Mouse (Mus musculus) cerebellum, postnatal 36 days (tissue): ENCODE results near the gene Slc29a4.

Experiments used
- DNase-seq, 2 experiments: peaks; one replicate each; pipeline ENCODE4 v3.0.0; 2021 to 2022; ENCODE audit warnings: mixed read lengths in 2 of 2

Slc29a4 gene

DNA sequence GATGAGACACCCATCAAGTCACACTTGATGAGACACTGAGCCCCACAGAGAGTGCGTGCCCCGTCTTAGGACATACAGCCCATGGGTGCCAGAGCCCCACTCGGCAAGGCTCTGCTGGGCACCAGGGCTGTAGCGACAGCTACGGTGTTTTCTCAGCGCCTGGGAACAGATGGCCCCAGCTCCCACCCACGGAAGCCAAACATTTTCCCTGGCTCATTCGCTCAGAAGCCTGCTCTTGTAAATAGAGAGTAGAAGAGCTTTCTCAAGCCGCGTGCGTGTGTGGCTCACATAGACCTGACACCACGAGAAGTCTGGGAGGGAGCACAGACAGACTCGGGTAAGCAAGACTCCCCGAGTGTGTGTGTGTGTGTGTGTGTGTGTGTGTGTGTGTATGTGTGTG lies at the start of gene Slc29a4:
TSS of gene Slc29a4 (plus strand) at position 265 of the 400 bp plus-strand sequence.
- DNase-seq, result peak; percentile 80 to 82

DNA sequence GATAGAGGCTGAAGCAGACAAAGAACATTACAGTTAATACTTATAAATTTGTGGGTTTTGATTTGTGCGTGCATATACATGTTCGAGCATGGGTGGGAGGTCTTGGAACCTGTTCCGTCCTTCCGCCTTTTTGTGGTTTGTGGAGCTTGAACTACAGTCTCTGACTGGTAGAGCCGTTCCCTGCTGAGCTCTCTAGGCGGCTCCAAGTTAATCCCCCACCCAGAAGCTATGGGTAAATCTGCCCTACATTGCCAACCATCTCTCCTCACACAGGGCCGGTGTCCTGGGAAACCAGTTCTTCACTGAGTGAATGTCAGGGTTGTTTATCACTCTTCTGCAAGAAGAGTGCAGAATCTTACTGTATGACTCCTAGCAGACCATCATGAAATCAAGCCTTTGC lies 44.1 kb upstream of the Slc29a4 start:
- no peak for DNase-seq

DNA sequence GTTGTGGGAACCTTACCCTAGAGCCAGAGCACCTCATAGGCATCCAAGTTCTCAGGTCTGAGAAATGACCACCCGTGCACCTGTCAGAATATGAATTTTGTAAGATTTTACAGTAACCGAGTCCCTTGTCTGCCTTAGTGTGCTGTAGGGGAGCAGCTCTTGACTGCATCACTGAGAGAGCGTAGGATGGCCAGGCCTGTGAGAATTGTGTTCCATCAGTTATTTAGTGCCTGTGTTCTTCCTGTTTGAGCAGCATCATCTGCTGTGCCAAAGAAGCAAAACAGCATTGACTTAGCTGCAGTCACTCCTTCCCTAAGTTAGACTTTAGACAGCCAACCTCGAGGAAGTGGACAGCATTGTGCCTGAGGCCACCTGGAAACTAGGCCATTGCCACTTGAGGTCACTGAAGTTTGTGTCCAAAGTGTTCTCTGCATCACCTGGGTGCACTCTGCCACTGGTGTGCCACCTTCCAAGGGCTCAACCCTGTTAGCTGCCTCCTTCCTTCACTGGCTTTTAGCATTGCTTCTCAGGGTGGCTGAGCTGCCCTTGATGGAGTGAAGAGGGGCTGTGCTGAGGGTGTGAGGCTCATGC lies 42.8 kb upstream of the Slc29a4 start:
- DNase-seq, result no peak

DNA sequence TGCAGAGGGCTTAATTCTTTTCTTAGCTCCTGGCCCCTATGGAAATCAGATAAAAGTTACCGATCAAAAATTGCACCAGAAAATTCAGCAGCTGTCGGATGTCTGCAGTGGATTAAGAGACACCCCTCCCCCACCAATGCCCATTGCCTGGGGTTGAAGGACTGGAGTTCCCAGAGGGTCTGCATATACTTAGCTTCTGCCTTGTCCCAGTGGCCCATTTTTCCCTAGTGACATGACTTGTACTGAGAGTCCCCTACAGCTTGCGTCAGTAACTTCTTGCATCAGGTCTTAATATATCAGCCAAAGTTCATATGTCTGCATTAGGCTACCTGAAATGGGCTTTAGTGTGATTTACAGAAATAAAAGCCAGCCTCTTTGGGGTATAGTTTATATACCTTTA lies 41.9 kb upstream of the Slc29a4 start:
- no peak for DNase-seq

DNA sequence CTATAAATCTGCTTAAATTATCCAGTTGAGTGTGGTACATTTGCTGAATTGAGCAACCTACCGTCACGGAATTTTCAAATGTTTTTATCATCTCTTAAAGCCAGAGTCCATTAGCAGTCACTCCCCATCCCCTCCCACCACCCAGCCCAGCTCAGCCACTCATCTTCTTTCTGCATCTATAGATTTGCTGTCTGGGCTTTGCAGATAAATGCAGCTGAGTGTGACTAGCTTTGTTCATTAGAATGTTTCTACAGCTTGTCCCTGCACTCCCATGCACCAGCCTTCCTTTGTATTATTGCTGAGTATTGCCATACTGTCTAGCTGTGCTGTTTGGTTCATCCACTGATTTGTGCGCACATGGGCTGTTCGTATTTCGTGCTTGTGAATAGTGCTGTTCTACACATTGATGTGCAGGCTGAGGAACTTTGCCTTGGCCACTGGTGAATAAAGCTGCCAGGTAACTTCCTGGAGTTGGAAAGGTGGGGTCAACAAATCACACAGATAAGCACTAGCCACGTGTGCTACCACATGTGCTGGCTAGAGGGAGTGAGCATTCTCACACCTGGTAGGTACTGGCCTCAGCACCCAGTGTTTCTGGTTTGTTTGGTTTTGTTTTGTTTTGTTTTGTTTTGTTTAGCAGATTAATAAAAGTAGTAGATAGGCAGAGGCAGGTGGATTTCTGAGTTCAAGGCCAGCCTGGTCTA lies 41.4 kb upstream of the Slc29a4 start:
- no peak for DNase-seq

DNA sequence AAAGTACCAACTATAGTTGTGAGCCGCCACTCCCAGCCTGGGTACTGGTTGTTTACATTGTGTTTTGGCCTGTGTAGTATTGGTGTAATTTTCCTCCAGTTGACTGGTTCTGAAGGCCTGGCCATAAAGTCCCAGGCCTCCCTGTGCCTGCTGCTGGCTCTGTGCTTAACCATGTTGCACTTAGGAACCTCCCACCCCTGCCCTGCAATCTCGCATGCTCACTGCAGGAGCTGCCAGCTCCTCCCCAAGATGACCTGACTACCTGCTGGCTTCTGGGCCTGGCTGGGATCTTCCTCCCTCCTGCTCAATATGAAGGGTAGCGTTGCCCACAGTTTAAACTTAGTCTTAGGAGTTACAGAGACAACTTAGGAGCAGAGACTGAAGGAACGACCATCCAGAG lies 40.0 kb upstream of the Slc29a4 start:
- no peak for DNase-seq

DNA sequence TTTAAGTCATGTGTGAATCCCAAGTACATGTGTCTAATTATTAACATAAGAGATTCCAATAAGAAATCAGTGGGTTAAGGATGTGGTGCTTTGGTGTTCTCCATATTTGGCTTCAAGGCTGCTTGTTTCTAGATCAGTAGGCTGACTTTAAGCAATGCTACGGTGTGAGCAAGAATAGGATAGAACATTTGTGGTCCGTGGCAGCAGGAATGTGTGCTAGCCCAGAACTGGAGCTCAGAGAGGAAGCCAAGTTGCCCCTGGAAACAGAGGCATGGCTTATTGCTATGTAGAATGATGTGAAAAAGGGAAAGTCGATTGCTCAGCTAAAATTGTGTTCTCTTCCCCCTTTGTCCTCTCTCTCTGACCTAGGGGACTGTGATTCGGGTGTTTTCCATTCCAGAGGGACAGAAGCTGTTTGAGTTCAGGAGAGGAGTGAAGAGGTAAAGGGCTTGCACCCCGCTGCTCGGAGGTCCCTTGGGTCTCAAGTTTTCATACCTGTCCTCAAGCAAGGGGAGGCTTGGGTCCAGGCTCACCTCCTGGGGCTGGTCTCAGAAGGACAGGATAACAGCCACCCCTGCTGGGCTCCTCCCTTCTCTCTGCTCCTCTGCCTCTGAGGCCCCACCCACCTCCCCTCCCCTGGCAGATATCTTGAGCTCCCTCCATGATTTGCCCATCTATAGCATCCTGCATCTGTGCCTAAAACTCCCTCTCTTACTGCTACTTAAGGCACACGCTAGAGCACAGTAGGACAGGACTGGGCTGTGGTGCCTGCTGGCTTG lies 31.5 kb upstream of the Slc29a4 start:
- no peak for DNase-seq

DNA sequence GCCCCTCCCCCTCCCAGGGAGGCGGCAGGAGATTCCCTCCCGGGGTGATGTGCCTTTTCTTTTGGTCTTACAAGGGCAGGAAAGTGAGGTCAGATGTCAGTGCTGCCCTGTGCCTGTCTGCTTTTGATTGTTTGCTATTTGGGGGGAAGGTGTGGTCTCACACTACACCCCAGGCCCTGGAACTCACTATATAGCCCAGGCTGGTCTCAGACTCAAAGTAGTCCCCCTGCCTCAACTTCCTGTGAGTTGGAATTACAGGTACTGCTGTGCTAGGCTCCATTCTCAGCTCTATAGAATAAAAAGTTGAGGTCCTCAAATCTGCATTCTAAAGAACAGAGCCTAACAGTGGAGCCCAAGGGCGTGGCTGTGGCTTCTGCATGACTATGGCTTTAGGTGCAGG lies 24.4 kb upstream of the Slc29a4 start:
- no peak for DNase-seq

DNA sequence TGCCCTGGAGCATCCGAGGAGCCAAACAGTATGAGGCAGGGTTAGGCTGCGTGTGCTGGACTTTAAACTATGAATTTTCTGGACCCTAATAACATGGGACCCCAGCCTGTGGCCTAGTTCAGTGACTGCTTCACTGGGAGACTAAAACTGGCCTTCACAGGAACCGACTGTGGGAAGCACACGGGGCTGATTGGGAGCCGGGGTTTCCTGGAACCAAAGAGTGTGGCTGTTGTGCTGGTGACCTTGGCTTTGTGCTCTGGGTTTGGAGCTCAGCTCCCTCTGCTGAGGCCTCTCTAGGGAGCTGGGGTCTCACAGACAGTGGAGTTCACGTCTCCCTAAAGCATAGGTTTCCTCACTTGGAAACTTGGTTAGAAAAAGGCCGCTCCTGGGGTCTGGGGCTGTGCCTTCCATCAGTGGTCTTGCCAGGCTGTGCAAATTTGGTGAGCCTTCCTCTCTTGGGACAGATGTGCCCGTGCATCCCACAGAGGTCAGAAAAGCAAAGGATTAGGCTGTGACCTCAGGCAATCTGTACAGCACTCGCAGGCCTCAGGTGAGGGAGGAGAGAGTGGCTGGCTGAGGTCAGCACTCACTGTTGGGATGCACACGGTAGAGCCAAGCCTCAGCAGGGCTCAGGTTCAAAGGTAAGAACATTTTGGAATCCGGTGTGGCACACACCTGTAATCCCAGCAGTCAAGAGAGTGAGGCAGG lies 23.6 kb upstream of the Slc29a4 start:
- DNase-seq, result no peak

DNA sequence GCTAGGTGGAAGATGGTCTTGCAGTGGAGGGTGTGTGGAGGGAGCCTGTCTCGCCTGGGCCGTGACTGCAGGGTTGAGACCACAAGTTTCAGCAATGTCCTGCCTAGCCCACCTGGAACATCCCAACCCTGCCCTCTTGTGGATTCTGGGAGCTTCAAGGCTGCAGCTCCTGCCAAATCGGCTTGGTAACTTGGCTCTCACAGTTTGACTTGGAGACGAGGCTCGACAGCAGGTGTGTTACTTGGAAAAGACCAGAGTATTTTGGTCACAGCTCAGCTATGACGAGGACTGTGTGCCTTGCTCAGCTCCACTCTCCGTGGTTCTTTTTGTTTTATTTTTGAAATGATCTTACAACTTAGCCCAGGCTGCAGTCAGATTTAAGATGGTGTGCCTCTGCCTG lies 22.6 kb upstream of the Slc29a4 start:
- DNase-seq, result peak; percentile 75 to 76

DNA sequence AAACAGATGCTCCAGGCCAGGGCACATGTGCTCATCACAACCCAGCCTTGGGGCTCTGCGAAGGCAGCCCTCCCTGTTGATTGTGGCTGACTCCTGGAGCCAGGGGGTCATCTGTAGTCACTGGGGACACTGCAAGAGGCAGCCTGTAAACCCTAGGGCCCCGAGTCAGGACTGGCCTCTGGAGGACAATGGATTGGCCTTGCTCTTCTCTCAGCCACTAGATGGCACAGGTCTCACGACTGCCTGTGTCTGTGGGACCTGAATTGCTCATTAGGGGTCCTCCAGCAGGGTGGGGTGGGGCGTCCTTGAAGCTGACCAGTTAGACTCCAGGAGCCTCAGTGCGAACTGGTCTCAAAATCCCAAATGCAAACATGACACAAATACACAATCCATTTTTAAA lies 19.2 kb upstream of the Slc29a4 start:
- peak; percentile 47 to 50 for DNase-seq

DNA sequence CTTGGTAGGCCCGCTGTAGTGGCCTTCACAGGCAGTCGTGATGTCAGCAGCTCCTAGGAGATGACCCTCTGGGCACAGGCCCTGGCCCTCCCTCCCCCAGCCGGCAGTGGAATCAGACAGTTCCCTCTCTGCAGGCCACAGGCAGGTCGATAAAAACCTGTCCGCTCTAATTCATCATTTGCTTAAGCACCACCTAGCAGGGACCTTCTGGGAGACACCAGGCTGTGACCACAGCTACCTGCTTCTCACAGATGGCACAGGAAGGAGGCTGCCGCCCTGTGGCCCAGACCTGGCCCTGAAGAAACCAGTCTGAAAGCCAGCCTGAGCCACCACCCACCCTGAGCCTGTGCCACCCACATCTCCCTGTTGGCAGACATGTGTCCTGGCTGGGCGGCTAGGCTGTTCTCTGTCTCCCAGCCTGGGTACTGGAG lies 14.2 kb upstream of the Slc29a4 start:
- DNase-seq, result peak; percentile 69 to 76

DNA sequence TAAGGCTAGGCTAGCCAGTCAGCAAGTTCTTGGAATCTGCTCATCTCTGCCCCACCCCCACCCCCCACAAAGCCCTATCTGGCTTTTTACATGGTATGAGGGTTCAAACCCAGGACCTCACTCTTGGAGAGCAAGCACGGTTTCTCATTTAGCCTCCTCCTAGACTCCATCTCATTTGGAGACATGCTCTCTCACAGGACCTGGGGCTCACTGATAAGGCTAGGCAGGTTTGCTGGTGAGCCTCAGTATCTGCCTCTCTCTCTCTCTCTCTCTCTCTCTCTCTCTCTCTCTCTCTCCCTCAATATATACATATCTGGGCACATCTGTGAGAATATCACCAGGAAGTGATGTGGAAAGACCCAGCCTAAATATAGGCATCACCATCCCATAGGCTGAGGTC lies 13.2 kb upstream of the Slc29a4 start:
- no peak for DNase-seq

DNA sequence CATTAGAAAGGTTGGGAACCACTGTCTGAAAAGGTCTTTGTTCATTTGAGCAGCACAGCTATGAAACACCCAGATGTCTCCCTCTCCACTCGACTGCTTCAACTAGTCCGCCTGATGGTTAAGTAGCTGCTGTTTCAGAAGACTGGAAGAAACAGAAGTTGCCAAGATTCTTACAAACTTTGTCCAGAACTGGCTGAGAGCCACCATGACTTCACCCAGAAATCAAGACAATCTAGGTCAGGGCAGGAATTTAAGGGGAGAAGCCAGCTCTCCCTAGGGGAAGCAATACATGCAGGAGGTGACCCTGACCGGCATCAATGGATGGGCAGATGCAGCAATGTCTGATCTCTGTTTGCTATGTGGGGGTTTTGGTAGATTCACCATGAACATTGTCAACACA lies 10.4 kb upstream of the Slc29a4 start:
- DNase-seq, result no peak

DNA sequence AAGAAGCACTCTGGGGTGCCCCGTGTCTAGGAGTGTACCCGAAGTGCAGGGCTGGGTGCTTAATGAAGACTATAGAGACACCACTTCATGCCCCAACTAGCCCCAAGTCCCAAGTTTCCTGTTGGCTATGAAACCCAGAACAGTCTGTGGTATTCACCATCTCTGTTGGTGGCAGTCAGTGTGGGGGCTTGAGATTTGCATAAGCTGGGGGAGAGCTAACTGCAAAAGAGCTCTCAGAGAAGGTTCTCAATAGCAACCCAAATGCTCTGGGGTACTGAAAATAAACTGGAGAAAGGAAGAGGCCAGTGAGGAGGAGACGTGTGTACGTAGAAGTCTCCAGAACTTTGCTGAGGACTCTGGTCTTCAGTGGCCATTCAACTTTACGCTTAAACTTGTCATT lies 9.8 kb upstream of the Slc29a4 start:
- DNase-seq, result no peak

DNA sequence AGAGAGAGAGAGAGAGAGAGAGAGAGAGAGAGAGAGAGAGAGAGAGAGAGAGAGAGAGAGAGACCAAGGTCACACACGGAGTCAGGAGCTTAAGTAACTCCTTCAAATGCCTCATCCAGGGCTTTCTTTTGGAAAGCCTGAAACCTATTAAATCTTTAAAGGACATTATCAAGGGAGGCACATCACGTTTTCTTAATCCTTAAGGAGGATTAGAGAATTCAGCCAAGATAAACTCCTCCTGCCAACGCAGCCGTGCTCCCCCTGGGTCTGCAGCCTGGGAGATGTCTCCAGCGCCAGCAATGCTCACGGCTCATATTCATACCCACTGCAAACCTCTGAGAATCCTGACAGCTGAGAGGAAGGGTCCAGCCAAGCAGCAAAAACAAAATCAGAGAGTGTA lies 3.4 kb upstream of the Slc29a4 start:
- no peak for DNase-seq

DNA sequence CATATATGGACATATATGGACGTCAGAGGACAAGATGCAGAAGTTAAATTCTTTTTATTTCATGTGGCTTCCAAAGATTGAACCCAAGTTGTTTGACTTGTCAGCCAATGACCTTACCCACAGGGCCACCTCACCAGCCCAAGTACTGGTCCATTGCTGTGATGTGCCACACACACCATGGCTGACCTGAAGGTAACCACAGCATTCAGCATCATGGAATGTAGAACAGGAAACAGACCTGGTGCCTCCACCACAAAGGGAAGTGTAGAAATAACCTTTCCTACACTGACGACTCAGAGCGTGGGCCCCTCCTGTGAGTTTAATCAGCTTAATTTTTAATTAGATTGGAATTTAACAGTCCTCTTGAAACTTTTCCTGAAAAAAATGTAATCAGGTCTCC lies 2.0 kb upstream of the Slc29a4 start:
- DNase-seq, result no peak

DNA sequence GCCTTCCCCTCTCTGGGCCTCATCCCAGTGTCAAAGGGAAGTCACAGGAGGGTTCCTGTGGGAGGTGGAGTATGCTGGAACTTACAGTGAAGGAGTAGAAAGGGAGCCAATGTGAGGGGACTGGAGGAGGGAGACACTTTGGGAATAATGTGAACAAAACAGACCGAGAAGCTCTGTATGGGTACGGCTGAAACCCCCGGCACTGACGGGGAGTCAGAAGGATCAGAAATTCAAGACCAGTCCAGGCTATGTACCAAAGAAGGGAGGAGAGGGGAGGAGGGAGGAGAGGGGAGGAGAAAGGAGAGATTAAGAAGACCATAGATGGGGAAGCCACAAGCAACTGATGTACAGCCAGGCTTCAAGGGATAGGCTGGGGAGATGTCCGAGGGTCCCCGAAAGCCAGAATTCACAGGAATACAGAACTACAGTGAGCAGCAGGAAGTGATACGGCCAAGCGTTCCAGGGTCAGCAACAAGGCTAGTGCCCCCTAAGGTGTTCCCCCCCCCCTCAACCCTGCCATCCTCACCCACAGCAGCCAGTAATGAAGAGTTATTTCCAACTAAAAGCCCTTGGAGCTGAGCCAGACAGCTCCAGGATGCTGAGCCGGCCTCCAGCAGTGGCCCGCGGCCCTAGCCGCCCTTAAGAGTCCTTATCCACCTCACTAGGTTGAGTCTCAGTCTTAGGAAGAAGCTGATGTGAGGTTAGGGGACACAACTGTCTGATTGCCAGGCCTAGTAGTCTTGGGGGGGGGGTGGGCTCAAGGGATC lies 842 bp downstream of the Slc29a4 start:
- DNase-seq, result peak; percentile 42 to 54

DNA sequence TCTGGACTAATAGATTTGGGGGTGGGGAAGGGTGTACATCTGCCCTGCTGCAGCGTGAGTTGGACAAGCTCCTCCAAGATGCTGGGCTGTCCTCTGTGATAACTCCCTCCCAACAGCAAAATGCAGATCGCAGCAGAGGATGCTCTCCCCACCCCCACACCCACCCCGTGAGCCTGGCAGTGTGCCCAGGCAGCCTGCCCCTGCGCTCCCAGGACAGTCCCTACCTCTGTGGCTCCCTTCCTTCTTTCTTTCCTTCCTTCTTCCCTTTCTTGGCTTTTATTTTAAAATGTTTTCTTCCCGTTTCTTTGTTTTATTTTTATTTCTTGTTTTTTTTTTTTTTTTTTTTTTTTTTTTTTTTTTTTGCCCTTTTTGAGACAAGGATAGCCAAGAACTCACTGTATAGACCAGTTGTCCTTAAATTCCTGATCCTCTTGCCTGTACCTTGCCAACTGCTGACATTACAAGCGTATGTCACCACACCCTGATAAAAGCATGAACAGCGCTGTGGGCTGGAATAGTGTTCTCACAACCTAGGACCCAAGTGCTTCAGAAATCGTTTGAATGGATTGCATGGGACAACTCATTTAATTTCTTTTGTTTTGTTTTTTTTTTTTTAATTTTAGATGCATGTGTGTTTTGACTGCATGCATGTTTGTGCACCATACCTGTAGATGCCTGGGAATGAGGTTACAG lies 1.6 kb downstream of the Slc29a4 start:
- DNase-seq, result peak; percentile 66 to 74

DNA sequence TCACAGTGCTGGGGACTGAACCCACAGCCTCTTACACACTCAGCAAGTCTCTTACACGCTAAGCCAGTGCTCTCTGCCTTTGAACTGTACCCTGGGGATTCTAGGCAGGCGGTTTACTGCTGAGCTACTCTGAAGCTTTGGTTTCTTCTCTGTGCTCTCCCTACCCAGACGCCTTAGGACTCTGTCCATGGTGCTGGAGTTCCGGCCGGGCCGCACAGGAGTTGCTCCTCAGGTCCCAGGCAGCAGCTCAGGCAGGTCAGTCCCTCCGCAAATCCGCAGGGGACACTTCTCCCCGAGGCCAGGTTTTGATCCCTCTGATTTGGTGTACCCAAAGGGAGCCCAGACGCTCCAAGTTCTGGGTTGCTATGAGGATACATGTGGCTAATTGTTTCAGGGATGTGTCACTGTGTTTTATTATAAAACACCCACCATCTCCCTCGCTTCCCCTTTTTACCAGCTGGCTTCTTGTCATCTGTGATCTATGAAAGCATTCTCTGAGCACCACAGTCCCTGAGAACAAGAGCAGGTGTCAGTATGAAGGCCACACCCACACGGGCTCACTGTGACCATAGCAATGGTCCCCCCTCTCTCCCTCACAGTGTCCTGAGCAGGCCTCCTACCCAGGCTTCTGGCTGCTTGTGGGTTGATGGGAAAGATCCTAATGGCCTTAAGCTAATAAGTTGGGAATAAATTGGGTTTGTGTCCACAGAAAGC lies 2.5 kb downstream of the Slc29a4 start:
- peak in 1 of 2 experiments; percentile 22 for DNase-seq

DNA sequence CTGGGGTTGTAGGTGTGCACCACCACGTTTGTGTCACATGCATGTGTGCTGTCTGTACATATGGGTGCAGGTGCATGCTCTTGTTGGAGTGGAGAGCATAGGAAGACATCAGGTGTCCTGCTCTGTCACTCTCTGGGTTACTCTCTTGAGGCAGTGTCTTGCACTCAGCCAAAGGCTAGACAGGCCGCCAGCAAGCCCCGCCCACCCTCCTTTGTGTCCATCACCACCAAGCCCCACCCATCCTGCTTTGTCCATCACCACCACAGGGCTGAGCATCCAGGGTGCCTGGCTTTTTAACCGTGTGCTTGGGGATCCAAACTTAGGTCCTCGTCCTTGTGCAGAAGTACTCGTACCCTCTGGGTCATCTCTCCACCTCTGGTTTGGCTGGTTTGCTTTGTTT lies 3.9 kb downstream of the Slc29a4 start:
- DNase-seq, result peak in 1 of 2 experiments; percentile 52
